Mouse (Mus musculus) right cerebral cortex, postnatal 4 days (tissue): ENCODE data around the gene C330007P06Rik.
"Not testable (repeated sequence)": the region's sequence is repeated elsewhere in the genome, so short reads cannot be mapped to it uniquely, and the experiment has no call there.

ENCODE experiments used
- DNase-seq: peaks from one replicate; pipeline ENCODE4 v3.0.0-alpha.2; 2022

C330007P06Rik gene

DNA sequence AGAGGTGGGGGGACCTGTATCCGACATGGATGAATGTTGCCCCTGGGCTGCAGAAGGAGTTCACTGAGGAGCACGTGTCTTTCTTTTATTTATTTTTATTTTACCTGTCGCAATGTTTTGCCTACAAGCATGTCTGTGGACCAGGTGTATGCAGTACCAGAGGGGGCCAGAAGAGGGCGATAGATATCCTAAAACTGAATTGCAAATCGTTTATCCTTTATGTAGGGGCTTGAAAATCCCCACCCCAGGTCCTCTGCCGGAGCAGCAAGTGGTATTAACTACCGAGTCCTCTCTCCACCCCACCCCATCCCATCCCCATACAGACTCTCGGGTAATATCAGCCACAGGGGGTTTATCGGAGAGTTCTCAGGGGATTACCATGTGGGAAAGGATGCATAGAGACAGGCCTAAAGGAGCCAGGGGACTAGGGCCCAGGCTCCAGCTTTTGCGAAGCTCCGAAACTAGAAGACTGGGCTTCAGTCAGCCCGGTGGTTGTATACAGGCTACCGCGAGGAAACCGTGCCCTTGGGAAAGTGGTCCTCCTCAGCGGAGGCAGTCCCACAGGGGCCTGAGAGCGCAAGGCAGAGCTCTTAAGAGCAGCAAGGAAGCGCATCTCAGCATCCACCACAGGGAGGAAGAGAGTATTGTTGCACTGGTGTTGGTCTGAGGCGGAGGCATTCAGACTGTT, 40.4 kb downstream of the C330007P06Rik start:
- DNase-seq, result peak; percentile 78

DNA sequence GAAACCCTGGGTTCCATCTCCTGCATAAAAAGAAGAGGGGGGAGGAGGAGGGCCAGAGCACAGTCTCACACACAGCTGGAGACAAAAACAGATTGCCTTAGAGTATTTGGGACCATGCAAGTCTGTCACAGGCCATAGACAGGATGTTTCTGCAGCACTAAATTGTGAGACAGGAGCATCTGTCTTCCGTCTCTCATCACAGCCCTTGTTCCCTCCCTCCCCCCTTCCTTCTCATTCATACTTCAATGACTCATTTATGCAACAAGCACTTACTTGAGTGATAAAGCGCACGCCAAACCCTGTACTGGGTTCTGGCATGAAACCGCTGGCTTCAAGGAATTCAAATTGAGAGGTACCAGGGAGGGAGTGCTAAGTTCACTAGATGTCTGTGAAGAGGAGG, 42.3 kb downstream of the C330007P06Rik start:
- DNase-seq, result no peak

DNA sequence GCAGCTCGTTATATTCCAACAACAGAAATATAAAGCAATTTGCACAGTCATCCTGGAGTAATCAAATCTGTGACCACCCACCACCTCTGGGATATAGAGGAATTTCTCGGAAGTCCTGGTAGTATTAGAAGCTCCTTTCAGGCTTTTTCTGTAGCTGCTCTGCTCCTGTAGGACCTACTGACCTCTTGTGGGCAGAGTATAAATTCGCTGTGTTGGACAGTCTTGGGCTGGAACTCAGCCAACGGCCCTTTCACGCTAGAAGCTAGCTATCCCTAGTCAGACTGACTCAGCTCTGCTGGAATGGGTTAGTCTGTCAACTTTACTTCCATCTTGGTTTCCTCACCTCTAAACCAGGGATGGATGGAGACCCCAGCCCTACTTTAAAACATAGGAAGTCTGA, 43.6 kb downstream of the C330007P06Rik start:
- peak; percentile 17 for DNase-seq

DNA sequence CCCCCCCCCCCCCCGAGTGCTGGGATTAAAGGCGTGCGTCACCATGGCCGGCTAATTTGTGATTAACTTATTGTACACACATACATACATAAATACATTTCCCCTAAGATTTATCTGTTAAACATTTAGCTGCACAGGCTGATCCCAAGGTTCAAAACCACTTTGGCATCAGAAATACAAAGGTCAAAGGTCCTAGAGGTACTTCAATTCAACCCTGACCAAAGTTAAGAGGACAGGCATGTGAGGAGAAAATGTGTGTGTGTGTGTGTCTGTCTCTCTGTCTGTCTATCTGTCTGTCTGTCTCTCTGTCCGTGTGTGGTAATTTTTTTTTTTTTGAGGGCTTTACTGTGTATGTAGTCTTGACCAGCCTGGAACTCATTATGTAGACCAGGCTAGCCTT, 47.0 kb downstream of the C330007P06Rik start:
- no peak for DNase-seq

DNA sequence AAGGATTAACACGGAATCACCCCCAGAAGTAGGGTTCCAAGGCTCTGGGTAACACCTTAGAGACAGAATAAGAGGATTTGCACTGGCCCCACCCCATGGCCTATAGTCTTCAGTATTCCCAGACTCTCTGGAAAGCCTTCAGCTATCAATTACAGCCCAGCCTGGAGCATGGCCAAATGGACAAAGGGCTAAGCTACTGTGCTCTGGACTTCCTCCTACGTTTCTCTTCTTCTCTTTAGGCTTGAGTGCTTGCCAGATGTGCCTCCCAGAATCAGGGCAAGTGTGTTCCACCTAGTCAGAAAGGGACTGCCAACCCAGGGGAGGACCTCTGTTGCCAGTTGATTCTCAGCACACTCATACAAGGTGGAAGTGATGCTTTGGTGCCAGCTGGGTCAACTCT, 48.9 kb downstream of the C330007P06Rik start:
- DNase-seq, result no peak

DNA sequence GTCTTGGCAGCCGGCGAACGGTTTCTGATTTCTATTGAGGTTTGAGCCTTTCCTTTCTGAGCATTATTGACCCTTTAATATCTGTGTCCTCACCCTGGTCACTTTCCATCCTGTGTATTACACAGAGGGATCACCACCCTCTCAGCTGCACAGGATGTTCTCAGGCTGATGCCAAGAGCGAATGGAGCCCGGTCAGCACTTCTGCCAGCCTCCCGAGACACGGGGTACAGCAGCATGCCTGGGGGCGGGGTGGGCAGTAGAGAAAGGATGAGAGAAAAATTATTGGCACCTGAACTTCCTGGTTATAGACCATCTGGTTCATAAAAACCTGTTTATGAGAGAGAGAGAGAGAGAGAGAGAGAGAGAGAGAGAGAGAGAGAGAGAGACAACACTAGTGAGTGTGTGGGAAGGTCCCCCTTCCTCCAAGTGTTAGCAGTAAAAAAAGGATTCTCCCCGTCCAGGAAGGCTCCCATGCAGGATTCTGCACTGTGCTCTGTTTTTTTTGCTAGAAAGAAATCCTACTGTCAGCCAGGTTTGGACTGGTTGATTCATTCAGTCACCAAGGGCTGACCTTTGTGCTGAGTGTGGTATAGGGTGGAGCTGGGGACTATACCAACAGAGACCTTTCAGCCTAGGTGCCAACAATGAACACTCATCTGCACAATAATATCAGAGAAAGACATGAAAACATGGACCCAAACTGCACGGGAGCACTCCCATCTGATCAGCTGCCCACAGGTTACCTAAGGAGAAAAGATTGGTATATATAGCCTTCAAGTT, 49.8 kb downstream of the C330007P06Rik start:
- DNase-seq, result no peak

DNA sequence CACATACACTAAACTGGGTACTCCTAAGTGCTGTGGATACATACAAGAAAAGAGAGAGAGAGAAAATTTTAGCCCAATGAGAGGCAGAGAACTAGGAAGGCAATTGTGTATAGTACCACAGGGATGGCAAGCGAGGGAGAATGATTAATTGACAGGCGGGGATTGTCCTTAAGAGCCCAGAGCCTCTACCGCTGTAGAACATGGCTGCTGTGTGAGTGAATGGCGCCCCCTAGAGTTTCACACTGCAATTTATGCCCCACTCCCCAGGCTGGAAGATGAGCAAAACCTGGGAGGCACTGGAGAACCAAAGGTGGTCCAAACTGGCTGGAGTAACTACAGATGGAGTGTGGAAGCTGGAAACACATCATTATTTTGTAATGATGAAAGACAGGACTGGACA, 53.7 kb downstream of the C330007P06Rik start:
- peak; percentile 17 for DNase-seq

DNA sequence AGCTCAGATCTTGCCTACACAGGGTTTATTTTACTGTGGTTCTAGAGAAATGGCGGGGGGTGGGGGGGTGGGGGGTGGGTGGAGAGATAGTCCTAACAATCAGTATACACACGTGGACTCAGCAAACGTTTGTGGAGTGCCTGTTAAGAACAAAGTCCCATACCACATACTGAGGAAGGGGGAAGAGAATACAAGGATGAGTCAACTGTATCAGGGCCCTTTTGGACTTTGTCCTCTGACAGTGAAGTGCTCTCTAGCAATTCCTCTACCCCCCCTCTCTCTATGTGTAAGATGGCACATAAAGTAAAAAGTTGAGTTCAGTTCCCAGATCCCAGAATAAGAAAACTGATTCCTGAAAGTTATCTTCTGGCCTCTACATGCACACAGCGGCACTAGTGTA, 54.3 kb downstream of the C330007P06Rik start:
- no peak for DNase-seq

DNA sequence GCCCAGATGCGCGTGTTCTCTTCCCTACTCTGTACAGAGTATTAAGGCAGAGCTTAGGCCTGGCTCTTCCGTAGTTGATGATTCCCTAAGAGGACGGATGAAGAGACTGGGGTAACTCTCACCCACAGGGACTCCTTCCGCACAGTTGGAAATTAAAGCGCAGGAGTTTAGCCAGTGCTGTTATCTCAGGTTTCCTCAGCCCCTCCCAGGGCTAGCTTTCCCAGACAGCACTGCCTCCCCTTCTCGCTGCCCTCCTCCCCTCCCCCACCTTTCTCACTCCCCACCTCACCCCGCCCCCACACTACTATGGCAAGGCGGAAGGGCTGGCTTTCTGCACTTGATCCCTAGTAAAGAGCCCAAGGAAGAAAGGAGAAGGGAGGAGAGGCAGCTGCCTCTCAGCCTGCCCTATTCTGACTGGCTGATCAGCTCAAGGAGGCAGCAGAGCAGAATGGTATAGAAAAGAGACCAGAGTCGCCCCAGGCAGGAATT, 56.9 kb downstream of the C330007P06Rik start:
- DNase-seq, result peak; percentile 10

DNA sequence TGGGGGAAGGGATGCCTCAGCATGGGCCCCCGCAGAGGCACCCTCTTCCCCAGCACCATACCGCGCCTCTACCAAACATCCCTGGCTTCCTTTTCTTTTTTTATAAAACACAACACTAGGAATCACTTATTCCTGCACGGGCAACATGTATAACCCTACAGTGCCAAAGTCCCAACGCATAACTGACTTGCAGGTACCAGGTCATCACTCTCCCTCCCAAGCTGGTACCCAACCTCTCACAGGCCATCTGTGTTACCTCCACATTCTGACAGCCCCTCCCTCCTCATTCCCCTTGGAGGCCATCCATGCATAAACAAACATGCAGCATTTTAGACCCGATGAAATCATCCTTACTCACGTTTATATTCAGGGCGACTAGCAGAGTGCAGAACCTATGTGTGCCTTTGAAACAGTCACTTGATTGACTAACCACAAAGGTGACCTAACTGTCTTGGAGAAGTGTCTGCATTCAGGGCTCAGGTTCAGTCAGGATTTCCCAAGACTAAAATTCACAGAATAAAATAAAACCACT, 57.5 kb downstream of the C330007P06Rik start:
- no peak for DNase-seq

DNA sequence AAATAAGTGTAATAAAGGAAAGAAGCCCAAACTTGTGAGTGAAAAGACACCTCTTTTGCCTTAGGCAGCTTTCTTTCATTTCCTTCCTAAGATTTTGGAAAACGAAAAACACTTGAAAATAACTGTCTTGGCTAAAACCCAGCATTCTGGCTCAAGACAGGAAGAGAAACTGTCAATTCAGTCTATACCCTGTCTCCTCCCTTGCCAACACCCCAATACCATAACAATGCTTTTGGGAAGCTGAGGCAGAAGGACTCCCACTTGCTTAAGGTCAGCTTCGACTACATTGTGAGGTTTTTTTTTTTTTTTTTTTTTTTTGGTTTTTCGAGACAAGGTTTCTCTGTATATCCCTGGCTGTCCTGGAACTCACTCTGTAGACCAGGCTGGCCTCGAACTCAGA, 58.5 kb downstream of the C330007P06Rik start:
- DNase-seq, result no peak

DNA sequence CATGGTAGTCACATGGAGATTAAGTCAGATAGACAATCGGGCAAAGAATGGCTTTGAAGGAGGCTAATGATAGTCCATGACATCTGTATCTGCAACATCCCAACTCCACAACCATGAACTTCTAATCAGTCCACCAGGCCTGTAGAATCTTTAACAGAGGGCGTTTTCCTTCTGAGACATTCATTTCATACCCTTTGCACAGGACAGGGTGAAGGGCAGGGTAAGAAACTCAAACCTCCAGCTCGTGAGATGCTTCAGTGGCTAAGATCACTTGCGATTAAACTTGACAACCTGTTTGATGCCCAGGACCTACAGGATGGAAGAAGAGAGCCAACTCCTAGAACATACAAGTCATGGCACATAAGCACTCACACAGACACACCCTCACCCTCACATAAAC, 58.9 kb downstream of the C330007P06Rik start:
- no peak for DNase-seq

DNA sequence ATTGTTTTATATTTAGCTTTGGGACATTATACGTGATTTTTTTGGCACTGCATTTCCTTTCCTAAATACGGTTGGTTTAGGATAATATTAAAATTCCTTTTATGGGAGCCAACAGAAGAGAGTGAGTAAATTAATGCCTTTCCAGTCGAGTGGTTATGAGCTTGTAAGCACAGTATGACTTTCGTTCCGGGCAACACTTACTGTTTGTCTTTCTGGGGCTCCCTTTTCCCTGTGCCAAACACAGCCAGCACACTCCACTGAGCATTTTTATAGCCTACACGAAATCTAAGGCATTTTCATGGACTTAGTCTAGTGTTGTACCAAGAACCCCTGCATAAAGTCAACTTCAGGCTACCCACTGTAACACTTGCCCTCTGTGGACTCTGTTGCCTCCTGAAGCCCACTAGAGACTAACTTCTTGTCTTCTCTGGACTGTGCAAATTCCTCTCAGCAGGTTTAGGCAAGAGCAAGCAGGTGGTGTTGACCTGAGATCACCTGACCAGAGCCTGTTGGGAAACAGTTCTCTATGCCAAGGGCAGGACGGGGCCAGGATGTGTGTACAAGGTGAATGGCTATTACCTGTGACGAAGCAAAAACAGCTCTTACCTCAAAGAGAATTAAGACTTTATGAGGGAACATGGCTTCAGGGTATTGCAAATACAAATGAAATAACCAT, 59.6 kb downstream of the C330007P06Rik start:
- no peak for DNase-seq

DNA sequence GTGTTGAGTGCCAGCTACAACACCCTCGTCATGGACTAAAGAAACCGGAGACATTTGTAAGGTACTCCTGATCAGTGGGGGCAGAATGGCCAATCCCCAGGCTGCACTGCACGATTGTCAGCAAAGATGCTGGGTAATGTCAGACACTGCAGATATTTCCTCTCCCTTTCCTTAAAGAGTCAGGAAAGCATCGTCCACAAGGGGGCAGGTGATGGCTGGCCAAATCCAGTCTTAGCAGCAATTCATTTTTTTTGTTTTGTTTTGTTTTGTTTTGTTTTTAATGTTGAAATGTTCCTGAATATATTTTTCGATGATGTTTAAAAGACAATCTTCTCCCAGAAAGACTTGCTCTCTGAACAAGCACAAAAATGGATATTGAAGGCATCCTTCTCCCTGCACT, 62.5 kb downstream of the C330007P06Rik start:
- DNase-seq, result peak; percentile 37

DNA sequence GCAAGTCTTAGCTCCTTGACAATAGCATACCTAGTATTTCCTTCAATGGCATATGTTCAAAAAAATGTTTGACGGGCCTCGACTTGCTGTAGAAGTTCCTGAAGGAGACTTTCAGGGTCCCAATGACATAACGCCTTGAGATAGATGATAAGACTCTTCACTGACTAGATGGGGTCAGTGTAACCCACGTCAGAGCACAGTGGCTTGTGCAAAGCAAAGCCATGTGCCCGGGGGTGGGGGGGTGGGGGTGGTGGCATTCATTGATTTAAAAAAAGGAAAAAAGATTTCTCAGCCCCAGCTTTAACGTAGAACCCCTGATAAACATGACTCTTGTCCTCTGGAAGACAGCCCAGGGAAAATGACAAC, 65.6 kb downstream of the C330007P06Rik start:
- no peak for DNase-seq

DNA sequence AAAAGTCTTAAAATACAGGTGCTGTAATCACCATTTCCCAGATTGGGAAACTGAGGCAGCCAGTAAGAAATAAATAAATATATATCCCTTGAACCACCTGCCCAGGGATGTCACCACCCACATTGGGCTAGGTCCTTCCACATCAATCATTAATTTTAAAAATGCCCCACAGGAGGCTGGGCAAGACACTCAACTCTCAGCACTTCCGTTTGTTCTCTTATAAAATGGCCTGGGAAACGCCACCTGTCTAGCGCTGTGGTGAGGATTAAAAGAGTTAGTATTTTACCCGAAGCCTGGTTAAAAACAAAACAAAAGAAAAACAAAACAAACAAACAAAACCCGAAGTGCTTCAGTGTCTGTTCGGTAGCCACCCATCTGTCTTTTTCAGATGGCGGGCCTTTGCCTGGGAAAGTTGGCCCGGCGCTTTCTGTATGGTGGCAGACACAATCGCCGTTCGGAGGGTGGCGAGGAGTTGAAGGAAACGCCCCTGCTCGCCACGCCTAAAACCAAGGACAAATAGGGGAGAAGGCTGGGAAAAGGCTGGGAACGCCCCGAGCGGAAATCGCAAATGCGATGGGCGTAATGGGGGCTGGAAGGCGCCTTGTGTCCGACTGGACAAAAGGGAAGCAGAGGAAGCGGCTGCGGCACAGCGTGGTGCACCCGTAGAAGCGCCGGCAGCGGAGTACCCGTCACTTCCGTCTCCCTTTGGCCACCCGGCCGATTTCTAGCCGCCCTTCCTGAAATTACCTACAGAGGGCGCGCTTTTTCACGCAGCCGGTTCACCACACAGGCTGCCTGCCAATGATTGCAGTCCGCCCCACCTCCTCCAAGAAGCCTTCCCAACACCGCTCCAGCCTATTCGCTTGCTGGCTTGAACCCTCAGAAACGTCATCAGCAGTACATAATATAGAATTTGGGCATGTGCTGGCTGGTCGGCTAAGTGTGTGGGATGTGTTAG, 66.3 kb downstream of the C330007P06Rik start:
- DNase-seq, result peak; percentile 81

DNA sequence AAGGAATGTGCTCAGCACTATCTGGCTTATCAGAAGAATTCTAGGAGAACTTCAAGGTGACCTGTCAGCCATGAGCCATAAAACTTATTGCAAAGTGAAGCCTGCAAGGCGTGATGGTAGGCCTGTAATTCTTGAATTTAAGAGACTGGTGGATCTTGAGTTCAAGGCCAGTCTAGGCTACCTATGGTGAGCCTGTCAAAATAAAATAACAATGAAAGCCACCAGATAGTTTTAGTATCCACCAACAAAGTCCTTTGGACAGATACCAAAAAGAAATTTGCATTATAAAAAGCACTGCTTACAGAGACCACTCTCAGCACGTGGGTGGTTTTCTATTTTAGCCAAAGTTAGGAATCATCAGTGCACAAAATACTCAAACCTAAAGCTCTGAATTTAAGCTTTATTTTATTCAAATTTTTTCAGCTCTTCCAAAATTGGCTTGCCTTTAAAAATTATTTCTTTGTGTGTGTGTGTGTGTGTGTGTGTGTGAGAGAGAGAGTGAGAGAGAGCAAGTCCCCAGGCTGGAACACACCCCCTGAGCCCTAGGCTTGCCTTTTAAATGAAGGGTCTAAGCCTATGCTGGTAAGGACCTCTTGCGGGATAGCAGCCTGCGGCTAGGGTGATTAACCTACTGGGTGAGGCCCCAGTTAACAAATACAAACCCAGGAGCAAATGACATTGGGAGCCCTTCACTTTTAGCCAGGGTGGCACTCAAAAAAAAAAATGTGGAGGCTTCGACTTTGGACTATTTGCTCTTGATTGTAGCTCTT, 68.3 kb downstream of the C330007P06Rik start:
- no peak for DNase-seq

DNA sequence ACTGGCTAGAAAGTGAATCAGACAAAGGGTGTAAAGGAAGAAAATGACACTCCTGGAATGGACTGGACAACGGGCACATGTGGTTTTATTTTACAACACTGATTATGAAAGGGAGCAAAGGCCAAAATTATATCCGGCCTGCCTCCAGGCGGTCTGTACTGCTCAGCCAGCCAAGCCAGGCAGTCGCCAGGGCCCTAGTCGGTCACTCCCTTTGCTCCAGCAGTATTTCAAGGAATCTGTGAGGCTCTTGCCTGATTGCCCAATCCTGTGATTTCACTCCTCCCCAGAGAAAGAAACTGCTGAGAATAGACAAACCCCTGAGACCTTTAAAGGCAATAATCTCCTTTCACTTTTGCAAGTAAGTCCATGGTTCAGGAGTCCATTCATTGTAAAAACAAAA, 69.7 kb downstream of the C330007P06Rik start:
- no peak for DNase-seq

DNA sequence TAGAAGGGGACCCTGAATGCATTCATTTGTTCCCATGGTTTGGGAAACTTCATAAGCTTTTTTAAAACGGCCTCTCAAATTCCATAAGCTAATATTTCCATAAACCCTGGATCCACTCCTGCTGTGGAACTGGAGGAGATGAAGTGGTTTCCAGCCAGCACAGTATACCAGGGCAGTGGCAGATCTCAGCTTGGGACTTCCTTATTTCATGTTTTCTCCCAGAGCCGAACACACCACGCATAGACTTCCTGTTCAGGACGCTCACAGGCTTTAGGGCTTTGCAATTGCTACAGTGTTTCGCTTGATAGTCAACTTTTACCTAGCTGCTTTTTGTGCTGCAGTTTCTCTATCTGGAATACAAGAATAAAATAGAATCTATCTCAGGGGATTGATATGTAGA, 70.7 kb downstream of the C330007P06Rik start:
- no peak for DNase-seq

DNA sequence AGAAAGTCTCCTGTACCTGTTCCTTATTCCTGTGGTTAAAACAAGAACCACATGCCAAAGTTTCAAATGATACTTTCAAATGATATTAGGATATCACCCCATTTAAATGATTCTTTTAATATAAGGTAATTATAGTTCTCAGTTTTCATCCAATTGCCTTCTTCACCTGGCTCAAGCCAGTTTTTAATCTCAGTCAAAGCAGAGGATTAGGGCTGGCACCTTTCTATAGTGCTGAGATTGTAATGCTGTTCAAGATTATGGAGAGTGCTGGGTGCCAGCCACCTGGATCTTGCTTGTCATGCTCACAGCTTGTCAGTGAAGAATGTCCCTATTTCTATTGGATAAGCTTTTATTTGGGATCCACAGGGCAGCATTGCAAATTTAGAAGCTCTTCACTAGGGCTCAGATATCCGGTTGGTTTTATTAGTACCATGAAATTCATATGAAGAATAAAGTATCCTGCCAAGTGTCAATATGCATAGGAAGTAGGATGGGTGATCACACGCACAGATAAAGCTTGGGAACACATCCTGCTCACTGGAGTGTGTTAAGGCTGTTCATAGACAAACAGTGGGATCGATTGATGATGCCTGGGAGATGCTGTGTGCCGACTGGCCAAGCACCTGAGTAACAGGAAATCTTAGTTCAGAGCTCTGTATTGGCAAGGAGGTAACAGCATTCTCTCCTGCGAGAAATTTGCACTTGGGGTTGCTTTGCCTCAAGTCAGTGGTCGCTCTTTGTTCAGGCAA, 74.6 kb downstream of the C330007P06Rik start:
- DNase-seq, result no peak

DNA sequence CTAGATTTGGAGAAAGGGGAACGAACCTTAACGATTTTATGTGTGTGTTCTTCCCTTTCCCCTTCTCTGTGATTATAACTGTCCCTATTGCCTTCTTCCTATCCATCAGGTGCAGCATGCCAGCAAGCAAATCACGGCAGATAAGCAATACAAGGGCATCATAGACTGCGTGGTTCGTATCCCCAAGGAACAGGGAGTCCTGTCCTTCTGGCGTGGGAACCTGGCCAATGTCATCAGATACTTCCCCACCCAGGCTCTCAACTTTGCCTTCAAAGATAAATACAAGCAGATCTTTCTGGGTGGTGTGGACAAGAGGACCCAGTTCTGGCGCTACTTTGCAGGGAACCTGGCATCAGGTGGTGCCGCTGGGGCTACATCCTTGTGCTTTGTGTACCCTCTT, 77.2 kb downstream of the C330007P06Rik start:
- DNase-seq, result not testable (repeated sequence)
